Mouse (Mus musculus): Measurements from ENCODE around the gene Fgfr2.

Gene Fgfr2

DNA sequence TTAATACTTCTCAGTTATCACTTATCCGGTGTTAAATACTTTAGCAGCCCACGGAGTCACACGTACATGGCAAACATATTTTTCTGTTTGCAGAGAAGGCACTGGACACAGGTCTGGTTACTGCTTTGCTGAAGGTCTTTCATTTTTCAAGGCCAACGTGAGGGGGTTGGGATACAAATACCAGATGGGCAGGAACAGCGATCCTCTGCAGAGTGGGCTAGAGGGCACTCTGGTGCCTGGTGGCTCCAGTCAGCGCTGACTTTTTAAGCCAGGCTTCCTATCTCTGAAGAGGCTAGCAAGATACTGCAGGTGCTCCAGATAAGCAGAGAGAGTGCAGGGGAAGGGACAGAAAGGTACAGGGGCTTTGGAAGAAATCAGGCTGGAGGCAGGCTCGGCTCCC lies 2487.9 kb downstream of the Fgfr2 start:
- no peak for DNase-seq

DNA sequence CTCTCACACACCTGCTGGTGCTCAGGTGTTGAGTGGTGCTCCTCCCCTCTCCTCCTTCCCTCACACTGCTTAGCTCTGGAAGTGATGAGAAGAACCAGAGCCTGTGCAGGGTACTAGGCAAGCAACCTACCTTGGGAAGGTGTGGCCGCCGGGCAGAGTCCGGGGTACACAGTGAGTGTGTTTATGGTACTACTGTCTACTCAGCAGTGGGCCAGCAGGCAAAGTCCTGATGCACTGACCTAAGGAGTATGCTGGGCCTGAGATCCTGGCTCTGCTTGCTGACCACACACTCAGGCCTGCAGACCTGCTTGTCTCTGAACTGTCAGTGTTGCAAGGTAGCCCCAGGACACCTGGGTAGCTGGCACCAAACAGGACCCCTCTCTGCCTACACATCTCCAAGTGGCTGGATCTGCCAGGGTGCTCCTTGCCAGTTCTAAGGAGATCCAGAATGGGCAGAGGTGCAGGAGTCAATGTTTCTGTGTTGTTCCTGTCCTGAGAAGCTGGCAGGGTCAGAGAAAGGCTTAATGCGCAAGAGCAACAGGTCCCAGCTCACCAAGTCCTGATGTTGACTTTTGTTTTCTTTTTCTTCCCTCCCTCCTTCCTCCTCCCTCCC lies 2488.8 kb downstream of the Fgfr2 start:
- DNase-seq = no peak

DNA sequence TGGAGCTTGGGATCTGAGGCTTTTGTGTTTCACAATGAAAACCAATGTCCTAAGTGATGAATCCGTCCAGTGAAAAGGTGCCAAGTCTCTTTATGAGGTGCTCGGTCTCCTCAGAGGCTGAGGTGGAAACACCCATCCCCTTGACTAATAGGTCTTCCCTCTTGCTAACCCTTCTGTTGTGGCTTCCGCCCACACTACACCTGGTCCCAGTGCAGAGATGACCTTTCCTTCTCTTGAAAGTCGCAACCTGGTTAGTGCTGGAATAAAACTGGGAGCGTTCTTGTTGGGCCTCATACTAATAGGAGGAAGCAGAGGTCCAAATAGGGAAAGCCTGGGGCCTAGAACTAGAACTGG lies 2490.8 kb downstream of the Fgfr2 start:
- DNase-seq = no peak

DNA sequence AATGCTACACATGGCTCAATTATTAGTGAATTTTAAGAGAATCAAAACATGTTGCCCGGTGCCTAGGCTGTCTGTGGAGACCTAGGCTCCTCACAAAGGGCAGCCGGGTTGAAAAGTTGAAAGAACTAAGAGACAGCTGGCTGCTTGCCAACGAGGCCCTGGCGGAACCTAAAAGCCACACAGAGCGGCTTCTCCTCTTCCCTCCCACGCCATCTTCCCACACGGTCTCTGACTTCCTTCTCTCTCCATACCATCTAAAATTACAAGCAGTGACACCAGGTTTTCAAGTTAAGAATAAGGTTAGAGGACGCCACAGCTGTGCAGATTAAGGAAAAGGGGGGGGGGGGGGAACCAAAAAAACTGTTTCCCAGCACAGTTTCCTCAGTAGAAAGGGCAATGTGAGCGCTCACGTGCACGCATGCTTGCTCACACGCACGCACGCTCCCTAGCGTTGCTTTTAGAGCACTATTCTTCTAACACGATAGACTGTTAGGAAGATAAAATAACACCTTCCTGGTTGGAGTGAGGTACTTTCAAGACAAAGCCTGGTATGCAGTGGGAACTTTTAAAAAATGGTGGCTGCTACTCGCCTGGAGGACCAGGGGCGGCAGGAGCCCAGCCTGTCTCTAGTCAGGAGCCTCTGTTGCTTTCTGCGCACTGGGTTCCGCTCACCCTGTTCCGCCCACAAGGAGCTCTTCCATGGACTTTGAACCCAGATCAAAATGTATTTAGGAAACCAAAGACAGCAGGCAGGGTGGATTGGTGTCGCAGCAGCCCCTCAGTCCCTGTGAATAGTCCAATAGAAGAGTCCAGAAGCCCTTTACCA lies 2491.4 kb downstream of the Fgfr2 start:
- peak; percentile 42 to 47 for DNase-seq

DNA sequence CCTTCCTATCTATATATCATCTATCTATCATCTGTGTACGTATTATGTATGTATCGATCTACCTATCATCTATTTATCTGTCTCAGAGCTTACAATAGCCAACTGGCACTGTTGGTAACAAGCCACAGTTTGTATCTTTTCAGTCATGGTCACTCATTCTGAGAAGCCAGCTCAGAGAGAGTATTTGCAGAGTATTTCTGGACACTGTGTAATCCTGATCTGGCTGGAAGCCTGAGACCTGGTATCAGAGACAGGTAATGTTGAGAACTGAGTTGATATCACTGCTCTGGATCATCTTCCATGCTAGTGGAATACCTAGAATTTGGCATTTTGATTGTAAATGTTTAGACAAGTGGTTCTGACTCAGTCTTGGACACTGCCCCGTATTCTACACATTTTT lies 2492.2 kb downstream of the Fgfr2 start:
- peak; percentile 32 to 35 for DNase-seq

DNA sequence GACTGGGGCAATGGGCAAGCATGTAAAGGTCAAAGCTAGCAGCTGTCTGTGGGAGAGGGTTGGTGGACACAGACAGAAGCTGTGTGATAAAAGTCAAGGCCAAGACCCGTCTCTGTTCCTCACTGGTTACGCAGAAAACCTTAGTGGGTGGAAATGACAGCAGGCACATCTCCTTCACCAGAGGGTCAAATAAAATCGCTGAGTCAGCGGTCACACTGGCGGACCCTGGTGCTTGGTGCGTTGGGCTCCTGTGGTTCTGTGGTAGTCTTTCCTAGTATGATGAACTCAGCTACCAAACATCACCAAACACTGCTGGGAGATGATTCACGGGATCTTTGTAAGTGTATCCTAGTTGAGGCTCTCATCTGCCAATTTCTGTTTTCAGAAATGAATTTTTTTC lies 2493.2 kb downstream of the Fgfr2 start:
- DNase-seq = no peak

DNA sequence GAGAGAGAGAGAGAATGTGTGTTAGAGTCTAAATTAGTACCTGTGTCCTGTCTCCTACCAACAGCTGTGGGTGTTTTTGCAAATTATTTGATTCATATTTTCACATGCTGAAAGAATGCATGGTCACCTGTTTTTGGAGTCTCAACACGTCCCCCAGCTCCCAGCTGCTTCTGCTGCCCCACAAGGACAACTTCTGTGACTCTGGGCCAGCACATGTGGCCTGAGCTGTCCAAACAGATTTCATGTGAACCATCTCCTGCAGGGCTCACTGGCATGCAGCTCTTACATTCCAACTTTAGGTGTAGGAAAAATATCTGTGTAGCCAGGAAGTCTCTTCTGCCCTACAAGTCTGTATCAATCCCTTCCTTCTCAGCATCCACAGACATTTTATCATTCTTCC lies 2494.5 kb downstream of the Fgfr2 start:
- no peak for DNase-seq

DNA sequence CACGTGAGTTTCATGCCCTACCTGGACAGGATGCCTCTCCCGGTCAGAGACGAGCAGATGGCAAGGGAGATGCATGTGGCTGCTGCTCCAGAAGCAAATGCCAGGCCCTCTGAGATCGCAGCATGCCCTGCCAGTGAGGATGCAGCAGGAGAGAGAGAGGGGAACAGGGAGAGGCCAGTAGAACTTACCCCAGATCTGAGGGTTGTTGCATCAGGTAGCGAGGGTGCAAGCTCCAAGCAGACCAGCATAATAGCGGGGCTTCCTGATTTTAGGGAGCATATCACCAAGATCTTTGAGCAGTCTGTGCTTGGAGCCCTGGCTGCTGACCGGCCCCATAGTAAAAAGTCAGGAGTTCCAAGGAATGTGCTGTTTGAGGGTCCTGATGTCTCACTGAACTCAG lies 2497.8 kb downstream of the Fgfr2 start:
- peak; percentile 20 to 29 for DNase-seq

DNA sequence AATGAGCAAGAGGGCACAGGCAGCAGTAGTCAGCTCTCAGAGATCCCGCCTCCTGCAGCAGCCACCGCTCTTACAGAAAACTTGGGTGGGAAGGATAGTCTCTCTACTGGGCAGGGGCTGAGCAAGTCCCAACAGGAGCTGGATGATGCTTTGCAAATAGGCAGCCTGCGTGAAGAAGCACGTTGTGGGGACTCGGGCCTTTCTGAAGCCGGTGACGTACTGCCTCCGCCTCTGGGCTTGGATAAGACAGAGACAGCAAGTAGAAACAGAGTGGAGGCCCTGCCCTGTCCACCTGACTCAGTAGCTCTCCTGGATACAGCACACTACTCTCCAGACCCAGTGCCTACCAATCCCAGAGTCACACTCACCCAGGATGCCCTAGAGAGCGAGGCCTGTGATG lies 2498.9 kb downstream of the Fgfr2 start:
- DNase-seq = no peak

DNA sequence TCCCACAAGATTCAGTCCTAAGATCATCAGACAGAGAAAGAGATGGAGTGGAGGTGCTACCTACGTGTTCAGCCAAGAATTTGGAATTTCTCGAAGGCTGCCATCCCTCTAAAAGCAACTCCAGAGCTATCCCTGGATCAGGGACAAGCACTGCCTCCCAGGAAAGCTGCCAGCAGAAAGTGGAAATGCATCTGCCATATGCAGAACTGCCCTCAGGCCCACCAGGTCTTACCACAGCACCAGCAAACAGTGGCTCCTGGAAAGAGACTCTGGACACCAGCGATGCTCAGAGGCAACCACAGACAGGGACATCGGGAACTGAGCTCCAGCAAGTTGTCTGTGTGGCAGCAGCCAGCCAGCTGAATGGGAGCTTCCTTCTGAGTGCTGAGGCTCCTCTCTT lies 2500.8 kb downstream of the Fgfr2 start:
- DNase-seq = peak; percentile 49 to 58

DNA sequence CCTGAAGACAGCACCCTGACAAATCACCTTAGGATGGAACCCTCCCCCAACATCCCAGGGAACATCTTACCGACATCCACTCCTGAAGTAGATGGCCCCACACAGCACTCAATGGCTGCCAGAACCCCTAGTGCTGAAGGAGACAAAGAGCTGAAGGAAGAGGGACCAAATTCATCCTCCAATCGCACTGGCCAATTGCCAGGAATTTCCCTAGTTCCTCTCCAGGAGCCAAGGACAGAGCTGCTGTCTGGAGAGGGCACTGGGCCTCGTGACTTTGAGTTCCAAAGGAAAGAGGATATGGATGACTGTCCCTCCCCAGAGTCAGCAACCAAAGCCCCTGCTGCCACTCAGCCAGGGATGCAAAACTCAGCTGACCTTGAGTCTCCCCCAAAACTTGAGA lies 2501.2 kb downstream of the Fgfr2 start:
- peak; percentile 39 to 45 for DNase-seq

DNA sequence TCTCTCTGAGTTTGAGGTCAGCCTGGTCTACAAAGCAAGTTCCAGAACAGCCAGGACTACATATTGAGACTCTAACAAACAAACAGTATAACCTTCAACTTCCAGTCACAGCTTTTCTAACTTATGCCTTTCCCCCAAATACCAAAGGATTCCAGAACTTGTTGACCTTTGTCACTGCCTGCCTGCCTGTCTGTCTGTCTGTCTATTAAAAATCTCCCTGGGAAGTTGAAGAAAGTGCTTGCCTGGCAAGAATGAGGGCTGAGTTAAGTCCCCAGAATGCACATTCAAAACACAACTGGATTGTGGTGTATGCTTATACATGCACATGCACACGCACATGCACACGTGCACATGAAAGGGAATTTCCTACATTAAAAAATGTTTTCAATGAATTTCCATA lies 2502.1 kb downstream of the Fgfr2 start:
- DNase-seq = no peak

DNA sequence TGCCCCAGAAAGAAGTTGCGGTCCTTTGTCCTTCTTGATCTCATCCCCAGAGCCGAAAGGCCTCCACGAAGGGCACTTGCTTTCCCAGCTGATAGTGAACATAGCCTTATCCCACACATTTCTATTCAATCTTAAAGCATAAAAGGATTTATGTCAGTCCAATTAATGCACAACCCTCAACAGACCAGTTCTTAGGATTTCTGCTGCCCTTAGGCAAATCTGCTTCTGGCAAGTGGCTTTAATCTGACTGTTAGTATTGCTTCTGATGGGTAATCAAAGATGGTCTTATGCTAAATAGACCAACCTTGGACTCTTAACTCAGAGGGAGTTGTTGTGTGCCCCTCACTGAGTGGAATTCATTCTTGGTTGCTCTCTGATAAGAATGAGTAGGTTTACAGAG lies 2505.6 kb downstream of the Fgfr2 start:
- no peak for DNase-seq

DNA sequence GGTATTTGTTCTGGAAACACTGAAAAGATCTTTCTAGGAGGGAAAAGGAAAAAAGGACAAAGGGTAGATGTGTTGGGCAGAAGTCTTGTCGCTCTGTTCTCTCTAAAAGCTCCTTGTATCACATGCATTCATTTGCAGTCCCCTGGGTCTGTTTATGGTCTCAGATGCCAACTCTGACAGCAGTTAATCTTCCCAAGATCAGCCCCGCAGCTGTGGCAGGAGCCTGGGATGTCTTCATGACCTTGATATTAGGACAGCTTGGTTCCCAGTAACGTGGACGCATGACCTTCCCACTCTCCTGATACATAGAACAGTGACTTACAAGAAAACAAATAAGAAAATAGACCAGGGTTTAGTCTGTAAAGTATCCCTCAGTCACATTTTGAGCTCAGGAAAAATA lies 2509.2 kb downstream of the Fgfr2 start:
- peak in 1 of 2 experiments; percentile 22 for DNase-seq

DNA sequence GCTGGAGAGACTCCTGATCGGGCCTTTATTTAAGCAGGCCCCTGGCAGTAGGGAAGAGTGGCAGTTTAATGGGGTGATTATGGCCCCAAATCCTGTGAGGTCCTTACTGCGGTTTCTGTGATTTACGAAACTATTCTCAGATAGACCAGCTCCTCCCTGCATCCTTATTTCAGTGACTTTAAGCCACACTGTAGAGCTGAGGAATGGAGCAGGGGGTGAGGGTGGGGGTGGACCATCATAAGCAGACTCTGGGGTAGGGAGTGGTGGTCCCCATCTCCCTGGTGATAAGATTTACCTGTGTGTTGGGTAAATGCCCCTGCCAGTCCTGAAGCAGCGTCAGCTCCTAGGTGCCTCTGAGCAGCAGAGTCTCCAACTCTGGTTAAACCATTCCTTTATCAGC lies 2516.2 kb downstream of the Fgfr2 start:
- DNase-seq = no peak

DNA sequence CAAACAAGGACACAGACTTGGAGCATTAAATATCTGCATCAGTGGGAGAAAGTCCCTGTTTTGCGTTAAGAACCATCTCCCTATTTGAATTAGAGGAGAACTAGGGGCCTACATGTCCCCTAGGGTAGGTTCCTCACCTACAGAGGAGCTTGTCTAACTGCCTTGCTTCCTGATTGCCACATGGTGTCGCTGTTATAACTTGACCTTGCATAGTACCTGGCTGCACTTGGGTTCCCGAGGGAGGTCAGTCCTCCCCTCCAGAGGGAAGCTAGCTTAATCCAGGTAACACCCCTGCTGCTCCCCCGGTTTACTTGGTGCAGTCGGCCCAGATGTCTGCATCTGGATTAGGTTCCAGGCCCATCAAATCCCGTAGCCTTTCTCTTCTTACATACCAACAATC lies 2518.0 kb downstream of the Fgfr2 start:
- peak; percentile 16 to 44 for DNase-seq

DNA sequence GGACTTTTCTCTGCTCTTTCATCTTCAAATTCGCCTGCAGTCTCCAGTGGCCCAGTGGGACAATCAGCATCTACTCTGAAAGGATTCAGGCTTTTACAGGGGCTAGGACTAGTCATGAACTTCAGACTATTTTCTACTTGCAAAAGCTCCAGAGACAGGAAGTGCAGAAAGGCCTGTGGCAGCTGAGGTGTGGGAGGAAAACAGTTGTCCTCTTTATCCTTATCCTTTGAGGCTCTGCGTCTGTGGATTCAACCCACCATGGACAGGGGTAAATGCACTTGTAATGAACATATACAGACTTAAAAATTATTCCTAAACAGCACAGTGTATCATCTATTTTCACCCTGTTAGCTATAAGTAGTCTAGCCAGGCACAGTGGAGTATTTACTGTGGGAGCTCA lies 2518.8 kb downstream of the Fgfr2 start:
- no peak for DNase-seq

DNA sequence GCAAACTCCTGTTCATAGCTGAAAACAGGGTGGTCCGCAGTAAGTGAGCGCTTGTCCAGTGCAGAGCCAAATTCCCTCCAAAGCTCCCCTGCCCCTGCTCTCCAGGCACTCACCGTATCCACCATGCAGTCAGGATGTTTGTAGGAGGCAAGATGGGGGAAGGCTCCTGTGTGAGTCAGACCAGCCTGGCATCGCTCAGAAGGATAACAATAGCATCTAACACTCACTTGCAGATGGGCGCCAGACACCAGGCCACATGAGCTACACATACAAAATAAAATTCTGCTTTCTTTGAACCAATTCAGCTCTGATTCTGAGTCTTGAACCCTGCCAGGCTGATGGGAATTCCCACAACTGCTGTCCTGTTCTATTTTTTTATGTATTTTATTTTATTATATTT lies 2519.6 kb downstream of the Fgfr2 start:
- no peak for DNase-seq

DNA sequence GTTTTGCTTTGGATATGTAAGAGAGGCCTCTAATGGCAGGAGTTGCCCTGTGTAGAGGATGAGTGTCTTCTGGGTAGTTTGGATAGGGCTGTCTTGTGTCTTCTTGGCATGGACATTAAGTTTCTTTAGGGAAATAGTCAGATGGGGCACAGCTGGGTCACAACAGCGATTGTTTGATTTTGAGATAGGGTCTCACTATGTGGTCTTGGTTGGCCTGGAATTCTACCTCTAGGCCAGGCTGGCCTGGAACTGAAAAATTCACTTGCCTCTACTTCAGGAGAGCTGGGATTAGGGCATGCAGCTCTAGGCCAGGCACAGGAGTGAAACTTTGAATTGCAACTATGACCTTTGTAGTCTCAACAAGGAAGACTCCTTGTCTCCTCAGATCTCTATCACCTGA lies 2520.3 kb downstream of the Fgfr2 start:
- no peak for DNase-seq

DNA sequence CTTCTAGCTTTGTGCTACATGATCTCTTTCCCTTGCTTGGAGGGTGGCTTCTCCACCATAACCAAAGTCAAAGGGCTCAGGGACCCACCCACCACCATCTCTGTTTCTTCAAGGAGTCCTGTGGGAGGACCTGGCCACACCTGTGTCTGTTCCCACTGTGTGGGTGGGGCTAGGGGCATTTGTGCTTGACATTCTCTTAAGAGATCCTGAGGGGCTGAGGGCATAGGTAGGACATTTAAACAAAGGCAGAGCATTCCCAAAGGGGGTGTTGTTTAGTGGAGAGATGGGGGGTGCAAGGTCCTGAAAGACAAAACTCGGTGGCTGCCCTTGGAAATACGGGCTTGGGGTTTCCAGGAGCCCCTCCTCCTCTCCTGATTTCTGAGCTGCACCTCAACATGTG lies 2522.6 kb downstream of the Fgfr2 start:
- DNase-seq = no peak

DNA sequence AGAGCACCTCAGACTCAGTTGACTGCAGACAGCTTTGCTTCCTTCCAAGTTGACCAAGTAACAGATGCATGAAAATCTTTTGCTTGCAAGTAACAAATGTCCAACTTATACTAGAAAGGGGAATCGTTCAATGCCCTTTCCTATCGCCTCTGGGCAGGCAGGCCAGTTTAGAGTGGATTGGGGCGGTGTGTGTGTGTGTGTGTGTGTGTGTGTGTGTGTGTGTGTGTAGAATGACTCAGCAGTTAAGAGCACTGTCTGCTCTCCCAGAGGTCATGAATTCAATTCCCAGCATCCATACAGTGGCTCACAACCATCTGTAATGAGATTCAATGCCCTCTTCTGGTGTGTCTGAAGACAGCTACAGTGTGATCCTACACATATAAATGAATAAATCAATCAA lies 2523.1 kb downstream of the Fgfr2 start:
- no peak for DNase-seq

DNA sequence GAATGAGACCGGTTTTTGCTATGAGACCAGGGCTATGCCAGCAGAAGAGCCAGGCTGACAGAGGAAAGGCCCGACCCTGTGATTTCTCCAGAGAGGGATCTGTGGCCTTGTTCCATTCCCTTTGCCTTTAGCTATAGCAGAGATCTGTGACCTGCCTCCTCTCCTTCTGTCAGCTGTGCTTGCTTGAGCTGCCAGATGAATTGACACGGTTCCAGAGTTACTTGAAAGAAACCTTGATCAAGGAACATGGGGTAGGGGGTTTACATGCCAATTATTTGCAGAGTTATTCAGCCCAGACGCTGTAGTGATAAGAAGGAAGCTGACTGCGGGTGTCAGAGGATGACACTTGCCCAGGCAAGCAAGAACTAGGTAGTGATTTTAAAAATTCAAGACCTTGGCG lies 2525.6 kb downstream of the Fgfr2 start:
- DNase-seq = peak; percentile 64

DNA sequence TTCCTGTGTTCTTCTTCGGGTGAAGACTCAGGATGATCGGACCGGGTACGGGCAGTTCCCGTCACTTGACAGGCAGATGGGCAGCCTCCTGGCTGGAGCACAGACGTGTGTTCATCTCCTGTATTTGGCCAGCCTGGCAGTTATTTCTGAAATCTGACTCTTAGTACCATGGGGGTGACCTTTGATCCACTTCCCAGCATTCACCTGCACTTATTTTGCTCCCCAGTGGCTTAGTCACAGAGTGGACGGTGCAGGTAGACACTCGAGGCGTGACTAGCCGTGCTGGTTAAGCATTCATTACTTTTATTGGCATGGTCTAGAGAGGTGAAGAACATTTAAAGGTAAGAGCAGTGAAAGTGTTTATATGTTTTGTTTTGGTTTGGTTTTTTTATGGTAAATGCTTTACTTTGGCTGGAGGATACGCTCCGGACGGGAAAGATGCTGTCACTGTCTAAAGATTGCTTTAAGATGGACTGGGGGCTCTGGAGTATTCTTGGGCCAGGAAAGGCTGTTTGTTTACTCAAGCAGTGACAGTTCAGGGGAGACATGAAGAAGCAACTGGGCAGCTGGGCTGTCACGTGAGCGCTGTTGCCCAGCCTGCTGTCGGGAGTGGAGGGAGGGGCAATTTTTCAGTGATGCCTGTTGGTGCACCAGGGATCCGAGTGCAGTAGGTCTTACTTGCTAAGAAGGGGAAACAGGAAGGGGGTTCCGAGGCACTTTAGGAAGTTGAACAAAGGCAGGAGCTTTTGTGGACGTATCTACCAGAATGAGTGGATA lies 2526.9 kb downstream of the Fgfr2 start:
- DNase-seq = peak; percentile 39 to 45
